Mouse (Mus musculus) liver, embryonic 12.5 days (tissue): Measurements from ENCODE around the gene H3f3b. TPM values are rescaled to one million over a fixed set of nuclear protein-coding genes. Genes with fewer than 3 reads are reported as not detected.

Source experiments
- ATAC-seq: fragments of 200-750 bp; cut with Nextera tagmentation; 2 replicates; pipeline ENCODE4 v1.8.0; 2017; ENCODE audit warnings: moderate number of reproducible peaks, mild to moderate bottlenecking, moderate library complexity
- H3K27ac ChIP-seq: fragments of 300-500 bp; sonication (generic); 2 replicates; pipeline ENCODE4 v1.5.1; 2016; ENCODE audit warnings: mild to moderate bottlenecking
- H3K27me3 ChIP-seq: fragments of 300-500 bp; sonication (generic); replicated peaks from 2 replicates; pipeline ENCODE4 v1.6.1; 2016; ENCODE audit warnings: mild to moderate bottlenecking, moderate library complexity
- H3K36me3 ChIP-seq: fragments of 300-500 bp; sonication (generic); 2 replicates; pipeline ENCODE4 v1.6.1; 2016; ENCODE audit warnings: mild to moderate bottlenecking, moderate library complexity
- H3K4me1 ChIP-seq: fragments of 300-500 bp; sonication (generic); 2 replicates; pipeline ENCODE4 v1.6.1; 2016
- H3K4me2 ChIP-seq: fragments of 300-500 bp; sonication (generic); 2 replicates; pipeline ENCODE4 v1.6.1; 2016; ENCODE audit warnings: mild to moderate bottlenecking, moderate library complexity
- H3K4me3 ChIP-seq: fragments of 300-500 bp; sonication (generic); 2 replicates; pipeline ENCODE4 v1.5.1; 2016; ENCODE audit warnings: mild to moderate bottlenecking, moderate library complexity
- H3K9ac ChIP-seq: fragments of 300-500 bp; sonication (generic); 2 replicates; pipeline ENCODE4 v1.6.1; 2016; ENCODE audit warnings: mild to moderate bottlenecking, moderate library complexity
- H3K9me3 ChIP-seq: fragments of 300-500 bp; sonication (generic); replicated peaks from 2 replicates; pipeline ENCODE4 v1.6.1; 2016; ENCODE audit warnings: mild to moderate bottlenecking, moderate library complexity
- WGBS: fragments of 180-500 bp; shearing (Covaris S2); methylation state at CpG from one replicate; pipeline ENCODE4 v1.1.7; 2016; ENCODE audit not compliant: insufficient replicate concordance; 5-methylcytosine and 5-hydroxymethylcytosine counted together
- polyA plus RNA-seq: library from polyadenylated mRNA; unstranded; fragments of >200 nt; fragmentation: Nextera tagmentation; extraction: Ambion mirVana; gene quantifications from 2 replicates; pipeline ENCODE4 v1.2.1, GENCODE M21; 2016

Gene H3f3b
- 816 and 835 TPM in 2 replicates for polyA plus RNA-seq

- ATAC-seq, result no peak
- Histone ChIP-seq H3K4me3 (no peak within 1 kb of the TSS), H3K9me3 (no peaks in the 10 kb centered on the region), H3K9ac (0 out of 2 replicates have a peak within 1 kb of the TSS, but pooled peaks have one; percentile 96), H3K36me3 (peaks cover 17% of the 10 kb centered on the region), H3K4me2 (no peak within 1 kb of the TSS), H3K27me3 (no peaks in the 10 kb centered on the region), H3K27ac (peak within 1 kb of the TSS; percentile 31), H3K4me1 (peaks cover 40% of the 10 kb centered on the region)
- WGBS, result 78% methylated on average over 4 of the region's 4 CpGs
Observed at GRCm38 (mm10) chr11:116027756-116028155, at the start of gene H3f3b. H3f3b (minus strand) TSS chr11:116027962.

DNA sequence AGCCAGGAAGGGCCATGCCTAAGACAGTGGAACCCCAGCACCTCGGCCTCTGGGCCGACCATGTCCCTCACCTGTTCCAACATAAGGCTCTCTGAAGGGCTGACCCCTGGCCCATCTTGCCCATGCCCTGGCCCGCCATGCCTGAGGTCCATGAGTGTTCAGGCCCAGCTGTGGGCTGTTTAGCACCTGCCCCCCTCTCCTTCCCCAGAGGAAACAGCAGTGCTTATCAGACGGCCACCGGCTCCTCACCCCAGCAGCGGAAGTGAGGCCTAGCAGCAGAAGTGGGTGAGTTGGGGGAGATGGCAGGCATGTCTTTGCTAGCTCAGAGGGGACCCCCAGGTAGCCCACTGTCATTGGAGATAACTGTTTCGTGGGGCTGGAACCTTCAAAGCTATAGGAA lies 49.1 kb upstream of the H3f3b start:
- Histone ChIP-seq H3K9me3 (no peaks in the 10 kb centered on the region), H3K9ac (peak overlapping the region; percentile 93)

GRCm38 (mm10) chr11:116076266-116076540 lies 48.4 kb upstream of the H3f3b start:
- H3K27ac ChIP-seq, result peak overlapping the region; percentile 99
- H3K4me2 ChIP-seq, result peak overlapping the region; percentile 97
- ATAC-seq, result no peak
- WGBS, result 38% methylated on average over 7 of the region's 7 CpGs
- H3K4me1 ChIP-seq, result peaks cover 79% of the 10 kb centered on the region
- peaks cover 56% of the 10 kb centered on the region for H3K36me3 ChIP-seq
- no peaks in the 10 kb centered on the region for H3K9me3 ChIP-seq
- peak overlapping the region; percentile 93 for H3K9ac ChIP-seq
- no peaks in the 10 kb centered on the region for H3K27me3 ChIP-seq
- H3K4me3 ChIP-seq, result peak overlapping the region; percentile 73

More for the DNA sequence above, 49.1 kb upstream of the H3f3b start:
- H3K4me1 ChIP-seq, result peaks cover 78% of the 10 kb centered on the region
- no peaks in the 10 kb centered on the region for H3K27me3 ChIP-seq
- peak overlapping the region; percentile 97 for H3K4me2 ChIP-seq
- WGBS, result 13% methylated on average over 7 of the region's 7 CpGs
- H3K36me3 ChIP-seq, result peaks cover 56% of the 10 kb centered on the region
- H3K4me3 ChIP-seq, result peak overlapping the region; percentile 73
- H3K27ac ChIP-seq, result peak overlapping the region; percentile 99
- peak; percentile 57 for ATAC-seq

GRCm38 (mm10) chr11:116075539-116076265 lies 47.9 kb upstream of the H3f3b start:
- Histone ChIP-seq H3K27ac (peak overlapping the region; percentile 99), H3K27me3 (no peaks in the 10 kb centered on the region), H3K9me3 (no peaks in the 10 kb centered on the region), H3K4me1 (peaks cover 74% of the 10 kb centered on the region), H3K4me2 (peak overlapping the region; percentile 97), H3K36me3 (peaks cover 51% of the 10 kb centered on the region), H3K9ac (peak overlapping the region; percentile 93), H3K4me3 (peak overlapping the region; percentile 73)
- 0 out of 2 replicates have a peak, but pooled peaks have one; percentile 2 for ATAC-seq
- WGBS, result 23% methylated on average over 20 of the region's 20 CpGs

GRCm38 (mm10) chr11:116074436-116074991 lies 46.8 kb upstream of the H3f3b start:
- Histone ChIP-seq H3K4me1 (peaks cover 63% of the 10 kb centered on the region), H3K9me3 (no peaks in the 10 kb centered on the region), H3K27ac (peak overlapping the region; percentile 57), H3K4me2 (no peak overlapping the region), H3K9ac (no peak overlapping the region), H3K27me3 (no peaks in the 10 kb centered on the region), H3K4me3 (no peak overlapping the region), H3K36me3 (peaks cover 47% of the 10 kb centered on the region)
- 39% methylated on average over 7 of the region's 7 CpGs for WGBS
- ATAC-seq, result no peak

GRCm38 (mm10) chr11:116072608-116073007 lies 44.8 kb upstream of the H3f3b start:
- peaks cover 44% of the 10 kb centered on the region for H3K4me1 ChIP-seq
- H3K36me3 ChIP-seq, result peaks cover 57% of the 10 kb centered on the region
- WGBS, result 82% methylated on average over 3 of the region's 3 CpGs
- H3K9me3 ChIP-seq, result no peaks in the 10 kb centered on the region
- no peak overlapping the region for H3K9ac ChIP-seq
- no peak overlapping the region for H3K4me3 ChIP-seq
- no peak for ATAC-seq
- no peaks in the 10 kb centered on the region for H3K27me3 ChIP-seq
- no peak overlapping the region for H3K4me2 ChIP-seq
- H3K27ac ChIP-seq, result no peak overlapping the region

- Histone ChIP-seq H3K27me3 (no peaks in the 10 kb centered on the region), H3K9ac (no peak overlapping the region), H3K4me2 (no peak overlapping the region), H3K9me3 (no peaks in the 10 kb centered on the region), H3K36me3 (peaks cover 68% of the 10 kb centered on the region), H3K4me1 (peaks cover 40% of the 10 kb centered on the region), H3K27ac (no peak overlapping the region), H3K4me3 (no peak overlapping the region)
- 38% methylated on average over 5 of the region's 5 CpGs for WGBS
- ATAC-seq, result no peak
Observed at GRCm38 (mm10) chr11:116071510-116071909, 43.7 kb upstream of the H3f3b start.

DNA sequence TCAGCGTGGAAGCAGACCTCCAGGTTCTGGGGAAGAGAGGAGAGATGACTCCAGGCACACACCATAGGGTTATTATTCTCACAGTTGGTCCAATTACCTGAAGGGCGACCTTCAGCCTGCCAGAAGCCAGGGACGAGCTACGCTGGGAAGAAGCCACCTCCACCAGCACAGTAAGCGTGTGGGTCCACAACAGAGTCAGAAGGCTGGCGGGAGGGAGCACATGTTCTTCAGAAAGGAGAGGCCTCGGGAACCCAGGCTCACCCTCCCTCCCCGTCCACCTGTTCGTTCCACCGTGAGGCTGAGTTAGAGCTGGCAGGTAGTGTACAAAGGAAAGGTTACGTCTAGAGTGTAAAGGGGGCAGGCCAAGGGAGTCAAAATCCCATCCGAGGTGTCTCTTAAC lies 37.6 kb upstream of the H3f3b start:
- peaks cover 98% of the 10 kb centered on the region for H3K36me3 ChIP-seq
- no peaks in the 10 kb centered on the region for H3K27me3 ChIP-seq
- H3K9me3 ChIP-seq, result no peaks in the 10 kb centered on the region
- H3K4me2 ChIP-seq, result no peak overlapping the region
- peaks cover 8% of the 10 kb centered on the region for H3K4me1 ChIP-seq
- H3K9ac ChIP-seq, result no peak overlapping the region
- no peak for ATAC-seq
- no peak overlapping the region for H3K4me3 ChIP-seq
- no peak overlapping the region for H3K27ac ChIP-seq
- 83% methylated on average over 12 of the region's 12 CpGs for WGBS

GRCm38 (mm10) chr11:116064187-116064867 lies 36.6 kb upstream of the H3f3b start:
- 0 out of 2 replicates have a peak overlapping the region, but pooled peaks have one; percentile 9 for H3K9ac ChIP-seq
- no peak for ATAC-seq
- no peak overlapping the region for H3K4me3 ChIP-seq
- WGBS, result 79% methylated on average over 23 of the region's 23 CpGs
- H3K4me1 ChIP-seq, result peaks cover 8% of the 10 kb centered on the region
- peaks cover 98% of the 10 kb centered on the region for H3K36me3 ChIP-seq
- no peaks in the 10 kb centered on the region for H3K27me3 ChIP-seq
- no peaks in the 10 kb centered on the region for H3K9me3 ChIP-seq
- H3K27ac ChIP-seq, result no peak overlapping the region
- no peak overlapping the region for H3K4me2 ChIP-seq

DNA sequence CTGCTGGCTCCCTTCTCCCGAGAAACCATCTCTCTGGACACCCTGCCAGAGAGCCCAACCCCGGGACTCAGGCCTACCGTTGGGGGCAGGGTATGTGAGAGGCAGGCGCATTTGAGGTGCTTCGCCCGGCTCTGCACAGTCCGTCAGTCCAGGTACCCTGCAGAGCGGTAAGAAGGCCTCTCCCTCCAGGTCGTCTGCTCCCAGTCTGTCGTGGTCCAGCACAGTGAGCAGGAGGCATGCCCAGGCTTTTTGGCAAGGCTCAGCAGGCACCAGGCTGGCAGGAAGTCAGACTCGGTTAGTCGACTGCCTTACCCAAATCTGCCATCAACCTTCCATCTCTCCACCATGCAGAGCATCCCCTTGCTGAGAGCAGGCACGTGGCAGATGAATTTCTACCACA lies 35.8 kb upstream of the H3f3b start:
- peaks cover 98% of the 10 kb centered on the region for H3K36me3 ChIP-seq
- 78% methylated on average over 13 of the region's 13 CpGs for WGBS
- H3K27me3 ChIP-seq, result no peaks in the 10 kb centered on the region
- H3K9me3 ChIP-seq, result no peaks in the 10 kb centered on the region
- H3K9ac ChIP-seq, result no peak overlapping the region
- peaks cover 12% of the 10 kb centered on the region for H3K4me1 ChIP-seq
- H3K27ac ChIP-seq, result no peak overlapping the region
- no peak for ATAC-seq
- H3K4me3 ChIP-seq, result no peak overlapping the region
- H3K4me2 ChIP-seq, result no peak overlapping the region

GRCm38 (mm10) chr11:116062521-116062920 lies 34.8 kb upstream of the H3f3b start:
- no peak overlapping the region for H3K4me3 ChIP-seq
- ATAC-seq, result no peak
- peaks cover 98% of the 10 kb centered on the region for H3K36me3 ChIP-seq
- no peak overlapping the region for H3K27ac ChIP-seq
- no peak overlapping the region for H3K4me2 ChIP-seq
- peaks cover 22% of the 10 kb centered on the region for H3K4me1 ChIP-seq
- no peaks in the 10 kb centered on the region for H3K27me3 ChIP-seq
- H3K9ac ChIP-seq, result no peak overlapping the region
- H3K9me3 ChIP-seq, result no peaks in the 10 kb centered on the region
- 77% methylated on average over 8 of the region's 8 CpGs for WGBS
